Mouse (Mus musculus): ENCODE data around the gene Dgkh. TPM values are rescaled to one million over a fixed set of nuclear protein-coding genes. Genes with fewer than 3 reads are reported as not detected.

The Dgkh gene
- total and polyA plus RNA-seq, 3 experiments: 0.05 TPM; not detected in 2

GRCm38 (mm10) chr14:78525059-78525458 lies 207.5 kb downstream of the Dgkh start:
- no peak for ATAC-seq (ENCODE audit: extremely low read depth, insufficient number of reproducible peaks, low FRiP score, poor library complexity, severe bottlenecking)
- no peak for TF ChIP-seq GATA1 (IDR thresholded peaks at IDR 0.05; ENCODE audit: borderline replicate concordance, low read length)
- TF ChIP-seq TAL1 (conservative IDR thresholded peaks at IDR 0.05; ENCODE audit: low read depth, low read length): no peak
- TF ChIP-seq CTCF (IDR thresholded peaks at IDR 0.05; ENCODE audit: low read depth, low read length): no peak
- no peak for TF ChIP-seq POLR2AphosphoS5 (IDR thresholded peaks at IDR 0.05; ENCODE audit: insufficient replicate concordance, low read depth, low read length)
- TF ChIP-seq GATA2 (IDR thresholded peaks at IDR 0.05; ENCODE audit: borderline replicate concordance, low read depth, low read length): no peak

DNA sequence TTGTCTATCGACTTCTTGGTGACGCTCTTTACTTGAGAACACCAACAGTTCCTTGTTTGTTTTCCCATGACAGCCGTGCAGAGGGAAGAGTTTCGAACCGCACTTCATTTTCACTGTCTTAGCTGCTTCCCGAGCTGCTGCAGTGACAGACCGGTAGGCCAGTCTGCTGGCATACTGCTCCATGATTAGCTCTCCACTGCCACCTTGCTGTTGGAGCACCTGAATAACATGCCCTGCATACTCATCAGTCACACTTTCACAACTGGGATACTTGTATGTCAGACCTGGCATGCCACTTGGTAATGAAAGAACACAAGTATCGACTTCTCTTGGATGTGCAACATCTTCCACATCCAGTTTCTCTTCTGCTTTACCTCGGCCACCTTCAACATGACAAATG lies 221.9 kb downstream of the Dgkh start:
- 0 out of 2 replicates have a peak, but pooled peaks cover 2% of the 10 kb centered on the region for H3K9me3 ChIP-seq (replicated peaks)
- DNase-seq (ENCODE audit: low spot score): no peak
- H3K36me3 ChIP-seq (replicated peaks): peaks cover 30% of the 10 kb centered on the region
- ATAC-seq (ENCODE audit: extremely low read depth, insufficient number of reproducible peaks, low FRiP score, poor library complexity, severe bottlenecking): no peak
- H3K27me3 ChIP-seq (ENCODE audit: insufficient read depth, low read length): no peaks in the 10 kb centered on the region
- TF ChIP-seq CTCF (IDR thresholded peaks at IDR 0.05; ENCODE audit: low read depth, low read length): no peak
- no peak for TF ChIP-seq POLR2AphosphoS5 (IDR thresholded peaks at IDR 0.05; ENCODE audit: insufficient replicate concordance, low read depth, low read length)
- no peak for TF ChIP-seq GATA2 (IDR thresholded peaks at IDR 0.05; ENCODE audit: borderline replicate concordance, low read depth, low read length)
- TF ChIP-seq TAL1 (conservative IDR thresholded peaks at IDR 0.05; ENCODE audit: low read depth, low read length): no peak
- no peaks in the 10 kb centered on the region for H3K4me1 ChIP-seq (ENCODE audit: insufficient read depth, low read depth, low read length)
- H3K4me3 ChIP-seq (ENCODE audit: low read depth, low read length): no peak overlapping the region

More at GRCm38 (mm10) chr14:78525059-78525458, 207.5 kb downstream of the Dgkh start:
- Histone ChIP-seq H3K4me3 (ENCODE audit: low read depth, low read length) (no peak overlapping the region), H3K27me3 (ENCODE audit: insufficient read depth, low read length) (no peaks in the 10 kb centered on the region), H3K9me3 (replicated peaks) (peaks cover 8% of the 10 kb centered on the region), H3K4me1 (ENCODE audit: insufficient read depth, low read depth, low read length) (no peaks in the 10 kb centered on the region), H3K36me3 (replicated peaks) (peaks cover 8% of the 10 kb centered on the region)
- DNase-seq (ENCODE audit: low spot score): no peak

GRCm38 (mm10) chr14:78509791-78510190 lies 222.8 kb downstream of the Dgkh start:
- H3K4me3 ChIP-seq (ENCODE audit: low read depth, low read length): no peak overlapping the region
- H3K27me3 ChIP-seq (ENCODE audit: insufficient read depth, low read length): no peaks in the 10 kb centered on the region
- DNase-seq (ENCODE audit: low spot score) (no peak), ATAC-seq (ENCODE audit: extremely low read depth, insufficient number of reproducible peaks, low FRiP score, poor library complexity, severe bottlenecking) (no peak)
- H3K36me3 ChIP-seq (replicated peaks): peaks cover 31% of the 10 kb centered on the region
- H3K4me1 ChIP-seq (ENCODE audit: insufficient read depth, low read depth, low read length): no peaks in the 10 kb centered on the region
- 0 out of 2 replicates have a peak, but pooled peaks cover 2% of the 10 kb centered on the region for H3K9me3 ChIP-seq (replicated peaks)
- TF ChIP-seq CTCF (IDR thresholded peaks at IDR 0.05; ENCODE audit: low read depth, low read length): no peak
- no peak for TF ChIP-seq GATA1 (IDR thresholded peaks at IDR 0.05; ENCODE audit: borderline replicate concordance, low read length)
- TF ChIP-seq POLR2AphosphoS5 (IDR thresholded peaks at IDR 0.05; ENCODE audit: insufficient replicate concordance, low read depth, low read length): no peak
- no peak for TF ChIP-seq GATA2 (IDR thresholded peaks at IDR 0.05; ENCODE audit: borderline replicate concordance, low read depth, low read length)
- no peak for TF ChIP-seq TAL1 (conservative IDR thresholded peaks at IDR 0.05; ENCODE audit: low read depth, low read length)

Other genes with a start within 250 kb of the Dgkh start
- gene Akap11, start 196.0 kb downstream of the Dgkh start, total RNA-seq (2014; fragmentation: Nextera tagmentation): 17.8 and 22.3 TPM in 2 replicates
- 20.3 and 25.6 TPM in 2 replicates for gene Akap11, start 196.0 kb downstream of the Dgkh start, total RNA-seq (2017)
- gene Akap11, start 196.0 kb downstream of the Dgkh start, polyA plus RNA-seq (2012): 0.35 and 0.46 TPM in 2 replicates
- gene Vwa8, start 116.3 kb upstream of the Dgkh start, total RNA-seq (2014; fragmentation: Nextera tagmentation): 35.4 and 42.5 TPM in 2 replicates
- gene Vwa8, start 116.3 kb upstream of the Dgkh start, total RNA-seq (2017): 16.3 and 18.5 TPM in 2 replicates
- gene Vwa8, start 116.3 kb upstream of the Dgkh start, polyA plus RNA-seq (2012): 4.3 and 4.5 TPM in 2 replicates